Mouse (Mus musculus) brain, embryonic 18.5 days (tissue): Measurements from ENCODE around the gene Csde1.

ENCODE experiments used
- DNase-seq: peaks from one replicate; pipeline ENCODE4 v3.0.0-alpha.2; 2012; ENCODE audit warnings: low read depth, low spot score

Gene Csde1

GRCm38 (mm10) chr3:103058207-103059157 lies 38.3 kb downstream of the Csde1 start, which contains the start of gene Nras:
Gene Nras (plus strand): TSS chr3:103058285.
- DNase-seq, result peak; percentile 87

GRCm38 (mm10) chr3:103066927-103067326 lies 46.7 kb downstream of the Csde1 start:
- no peak for DNase-seq

- no peak for DNase-seq
These were observed 48.7 kb downstream of the Csde1 start for GRCm38 (mm10) chr3:103068971-103069370.

GRCm38 (mm10) chr3:103073771-103074170 lies 53.5 kb downstream of the Csde1 start, which contains the start of gene Ampd1:
Gene Ampd1 (plus strand): TSS chr3:103074014.
- no peak for DNase-seq

GRCm38 (mm10) chr3:103075871-103076270 lies 55.6 kb downstream of the Csde1 start:
- no peak for DNase-seq

GRCm38 (mm10) chr3:103076476-103076875 lies 56.2 kb downstream of the Csde1 start:
- no peak for DNase-seq

GRCm38 (mm10) chr3:103079301-103079700 lies 59.1 kb downstream of the Csde1 start:
- no peak for DNase-seq

- no peak for DNase-seq
These were observed 60.8 kb downstream of the Csde1 start for GRCm38 (mm10) chr3:103081051-103081450.

- no peak for DNase-seq
These were observed 61.7 kb downstream of the Csde1 start for GRCm38 (mm10) chr3:103081861-103082453.

- no peak for DNase-seq
These were observed 62.5 kb downstream of the Csde1 start for GRCm38 (mm10) chr3:103082761-103083160.

- DNase-seq, result no peak
These were observed 65.8 kb downstream of the Csde1 start for GRCm38 (mm10) chr3:103085986-103086385.

GRCm38 (mm10) chr3:103091753-103092152 lies 71.5 kb downstream of the Csde1 start:
- no peak for DNase-seq

- no peak for DNase-seq
These were observed 78.4 kb downstream of the Csde1 start for GRCm38 (mm10) chr3:103098662-103099061.

- no peak for DNase-seq
These were observed 79.4 kb downstream of the Csde1 start for GRCm38 (mm10) chr3:103099667-103100066.

GRCm38 (mm10) chr3:103100735-103101134 lies 80.5 kb downstream of the Csde1 start:
- no peak for DNase-seq

GRCm38 (mm10) chr3:103101194-103101593 lies 81.0 kb downstream of the Csde1 start:
- no peak for DNase-seq

- no peak for DNase-seq
These were observed 81.7 kb downstream of the Csde1 start for GRCm38 (mm10) chr3:103101909-103102308.

- no peak for DNase-seq
These were observed 82.5 kb downstream of the Csde1 start, which contains the start of gene Dennd2c for GRCm38 (mm10) chr3:103102454-103103390. Gene Dennd2c (plus strand): TSS chr3:103102604.
